Mouse (Mus musculus) lung, embryonic 16.5 days (tissue): ENCODE data around the gene Mmp8. TPM values are rescaled to one million over a fixed set of nuclear protein-coding genes. Genes with fewer than 3 reads are reported as not detected.

Experiments
- ATAC-seq: fragments of 200-750 bp; cut with Nextera tagmentation; 2 replicates; pipeline ENCODE4 v1.8.0; 2017; ENCODE audit warnings: low read depth, mild to moderate bottlenecking, moderate library complexity
- H3K27ac ChIP-seq: fragments of 300-500 bp; sonication (generic); 2 replicates; pipeline ENCODE4 v1.5.1; 2014; ENCODE audit warnings: mild to moderate bottlenecking, control low read depth, low read length
- H3K27me3 ChIP-seq: fragments of 300-500 bp; sonication (generic); 2 replicates; pipeline ENCODE4 v1.6.1; 2014; ENCODE audit warnings: low read depth, low read length, mixed read lengths; ENCODE audit not compliant: control insufficient read depth, insufficient read depth
- H3K36me3 ChIP-seq: fragments of 300-500 bp; sonication (generic); 2 replicates; pipeline ENCODE4 v1.6.1; 2014; ENCODE audit warnings: low read length; ENCODE audit not compliant: control insufficient read depth, insufficient read depth
- H3K4me1 ChIP-seq: fragments of 300-500 bp; sonication (generic); replicated peaks from 2 replicates; pipeline ENCODE4 v1.6.1; 2014; ENCODE audit warnings: low read length, mixed read lengths; ENCODE audit not compliant: control insufficient read depth, insufficient read depth
- H3K4me2 ChIP-seq: fragments of 300-500 bp; sonication (generic); 2 replicates; pipeline ENCODE4 v1.6.1; 2014; ENCODE audit warnings: low read depth, low read length, control low read depth
- H3K4me3 ChIP-seq: fragments of 300-500 bp; sonication (generic); 2 replicates; pipeline ENCODE4 v1.5.1; 2014; ENCODE audit warnings: mild to moderate bottlenecking, low read length, control low read depth
- H3K9ac ChIP-seq: fragments of 300-500 bp; sonication (generic); 2 replicates; pipeline ENCODE4 v1.6.1; 2014; ENCODE audit warnings: low read length, control low read depth
- H3K9me3 ChIP-seq: fragments of 300-500 bp; sonication (generic); 2 replicates; pipeline ENCODE4 v1.6.1; 2016; ENCODE audit warnings: low read length; ENCODE audit not compliant: control insufficient read depth
- WGBS: fragments of 180-500 bp; shearing (Covaris S2); extraction: QIAGEN DNeasy Blood & Tissue Kit; methylation state at CpG from one replicate; pipeline ENCODE4 v1.1.7; 2014; 5-methylcytosine and 5-hydroxymethylcytosine counted together
- polyA plus RNA-seq: library from polyadenylated mRNA; unstranded; fragments of >200 nt; fragmentation: Nextera tagmentation; extraction: Ambion mirVana; gene quantifications from 2 replicates; pipeline ENCODE4 v1.2.1, GENCODE M21; 2015

Gene Mmp8
- polyA plus RNA-seq, 1 experiment from 2014 or later, result 2.0 TPM

DNA sequence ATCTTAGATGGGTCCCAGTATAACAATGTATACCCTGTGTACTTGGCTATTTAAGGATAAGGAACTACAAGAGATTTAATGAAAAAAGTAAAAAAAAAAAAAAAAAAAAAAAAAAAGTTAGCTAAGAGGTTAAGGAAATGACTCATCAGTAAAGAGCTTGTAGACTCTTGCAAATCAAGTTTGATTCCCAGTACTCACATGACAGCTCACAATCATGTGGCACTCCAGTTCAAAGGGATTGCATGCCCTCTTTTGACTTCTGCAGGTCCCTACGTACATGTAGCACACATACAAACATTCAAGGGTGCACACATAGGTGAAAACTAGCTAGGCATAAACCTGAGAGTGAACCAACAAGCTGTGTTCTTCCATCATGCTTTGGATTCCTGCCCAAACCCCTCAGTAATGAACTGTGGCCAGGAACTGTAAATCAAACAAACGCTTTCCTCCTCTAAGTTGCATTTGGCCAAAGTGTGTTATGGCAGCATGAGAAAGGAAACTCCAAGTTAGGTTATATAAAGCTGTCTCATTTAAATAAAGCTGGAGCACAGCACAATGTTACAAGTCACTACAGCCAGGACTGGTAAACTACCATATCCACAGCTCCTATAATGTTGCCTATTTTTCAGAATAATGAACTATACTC is 14.5 kb downstream of the Mmp8 start:
- peak; percentile 35 for ATAC-seq
- H3K9me3 ChIP-seq, result no peaks in the 10 kb centered on the region
- H3K4me3 ChIP-seq, result no peak overlapping the region
- peak overlapping the region; percentile 45; the same call in 1 of the 2 replicates for H3K27ac ChIP-seq
- WGBS, result 34% methylated on average over 2 of the region's 2 CpGs
- H3K9ac ChIP-seq, result no peak overlapping the region
- H3K36me3 ChIP-seq, result no peaks in the 10 kb centered on the region
- H3K4me1 ChIP-seq, result peaks cover 12% of the 10 kb centered on the region
- H3K4me2 ChIP-seq, result no peak overlapping the region
- H3K27me3 ChIP-seq, result no peaks in the 10 kb centered on the region

DNA sequence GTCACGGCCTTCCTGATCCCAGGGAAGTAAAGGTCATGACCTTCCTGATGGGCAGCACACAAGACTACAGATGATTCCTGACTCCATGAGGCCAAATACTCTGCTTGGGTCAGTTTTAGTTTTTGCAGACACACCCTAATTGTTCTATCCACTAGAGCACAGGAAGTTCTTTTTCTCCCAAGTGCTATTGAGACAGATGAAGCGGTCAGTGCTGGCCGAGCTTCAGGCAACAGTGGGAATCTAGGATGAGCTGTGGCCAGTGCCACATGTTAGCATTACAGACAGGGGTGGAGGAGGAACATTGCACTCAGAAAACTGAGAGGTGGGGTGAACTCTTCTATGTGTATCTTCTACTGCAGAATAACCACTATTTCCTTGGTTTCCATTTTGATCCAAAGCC is 17.3 kb downstream of the Mmp8 start:
- Histone ChIP-seq H3K9me3 (no peaks in the 10 kb centered on the region), H3K4me2 (no peak overlapping the region), H3K4me1 (peaks cover 12% of the 10 kb centered on the region), H3K4me3 (no peak overlapping the region), H3K36me3 (no peaks in the 10 kb centered on the region), H3K27me3 (no peaks in the 10 kb centered on the region), H3K27ac (no peak overlapping the region), H3K9ac (no peak overlapping the region)
- no peak for ATAC-seq
- 70% methylated on average over 3 of the region's 3 CpGs for WGBS

DNA sequence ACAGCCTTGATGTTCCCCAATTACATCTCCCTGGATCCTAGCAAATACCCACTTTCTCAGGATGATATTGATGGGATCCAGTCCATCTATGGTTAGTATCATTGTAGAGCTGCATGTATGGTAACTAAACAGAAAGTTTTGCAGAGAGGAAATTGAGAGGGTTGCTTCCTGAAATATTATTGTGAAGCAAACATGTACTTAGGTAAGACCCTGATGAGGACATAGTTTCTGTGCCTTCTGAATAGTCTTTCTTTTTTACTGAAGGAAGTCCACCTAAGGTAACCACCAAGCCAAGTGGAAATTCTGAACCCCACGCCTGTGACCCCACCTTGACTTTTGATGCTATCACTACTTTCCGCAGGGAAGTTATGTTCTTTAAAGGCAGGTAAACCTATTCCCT is 19.1 kb downstream of the Mmp8 start:
- ATAC-seq, result no peak
- Histone ChIP-seq H3K4me2 (no peak overlapping the region), H3K9me3 (no peaks in the 10 kb centered on the region), H3K36me3 (no peaks in the 10 kb centered on the region), H3K27ac (no peak overlapping the region), H3K4me3 (no peak overlapping the region), H3K9ac (no peak overlapping the region), H3K27me3 (no peaks in the 10 kb centered on the region), H3K4me1 (peaks cover 8% of the 10 kb centered on the region)
- 87% methylated on average over 2 of the region's 2 CpGs for whole genome bisulfite sequencing

DNA sequence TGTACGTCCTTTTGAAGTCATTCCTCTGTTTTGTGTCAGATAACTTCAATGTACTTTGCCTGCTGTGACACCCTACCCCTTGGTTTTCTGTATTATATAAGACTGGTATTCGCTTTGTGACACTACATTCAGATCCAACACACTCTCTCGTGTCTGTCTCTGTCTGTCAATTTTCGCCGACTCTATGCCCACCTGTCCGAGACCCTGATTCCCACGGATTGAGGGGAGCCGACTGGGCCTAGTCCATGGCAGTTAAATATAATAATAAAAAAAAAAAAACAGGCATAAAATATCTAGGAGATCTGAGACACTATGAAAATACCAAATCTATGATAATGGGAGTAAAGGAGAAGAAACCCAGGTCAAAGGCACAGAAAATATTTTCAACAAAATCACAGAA is 31.8 kb downstream of the Mmp8 start:
- H3K9ac ChIP-seq, result no peak overlapping the region
- no peaks in the 10 kb centered on the region for H3K9me3 ChIP-seq
- H3K27ac ChIP-seq, result no peak overlapping the region
- no peaks in the 10 kb centered on the region for H3K27me3 ChIP-seq
- no peaks in the 10 kb centered on the region for H3K36me3 ChIP-seq
- 63% methylated on average over 8 of the region's 8 CpGs for WGBS
- no peak overlapping the region for H3K4me2 ChIP-seq
- no peaks in the 10 kb centered on the region for H3K4me1 ChIP-seq
- H3K4me3 ChIP-seq, result no peak overlapping the region
- no peak for ATAC-seq

DNA sequence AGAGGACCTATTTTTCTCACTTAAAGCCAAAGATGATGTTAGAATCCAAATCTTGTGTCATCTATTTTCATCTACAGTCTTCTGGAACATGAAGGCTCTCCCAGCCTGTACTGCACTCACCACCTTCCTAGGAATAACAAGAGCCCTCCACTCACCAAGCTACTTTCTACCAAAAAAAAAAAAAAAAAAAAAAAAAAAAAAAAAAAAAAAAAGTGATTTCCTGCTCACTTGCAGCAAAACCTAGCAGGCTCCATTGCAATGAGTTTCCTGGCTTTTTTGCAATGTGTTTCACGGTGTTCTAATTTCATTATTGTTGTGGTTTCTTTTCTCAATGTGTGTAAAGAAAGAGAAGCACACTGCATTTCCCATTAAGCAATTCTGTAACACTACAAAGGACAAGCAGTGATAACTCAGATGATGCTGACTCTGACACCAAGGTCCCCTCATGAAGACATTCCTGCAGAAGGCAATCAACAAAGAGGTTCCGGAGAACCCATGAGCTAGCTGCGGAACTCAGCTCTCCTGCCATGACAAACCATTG is 35.1 kb downstream of the Mmp8 start:
- WGBS, result 92% methylated on average over 3 of the region's 3 CpGs
- Histone ChIP-seq H3K36me3 (no peaks in the 10 kb centered on the region), H3K9me3 (no peaks in the 10 kb centered on the region), H3K4me3 (no peak overlapping the region), H3K4me1 (no peaks in the 10 kb centered on the region), H3K9ac (no peak overlapping the region), H3K27ac (no peak overlapping the region), H3K4me2 (no peak overlapping the region), H3K27me3 (no peaks in the 10 kb centered on the region)
- no peak for ATAC-seq

DNA sequence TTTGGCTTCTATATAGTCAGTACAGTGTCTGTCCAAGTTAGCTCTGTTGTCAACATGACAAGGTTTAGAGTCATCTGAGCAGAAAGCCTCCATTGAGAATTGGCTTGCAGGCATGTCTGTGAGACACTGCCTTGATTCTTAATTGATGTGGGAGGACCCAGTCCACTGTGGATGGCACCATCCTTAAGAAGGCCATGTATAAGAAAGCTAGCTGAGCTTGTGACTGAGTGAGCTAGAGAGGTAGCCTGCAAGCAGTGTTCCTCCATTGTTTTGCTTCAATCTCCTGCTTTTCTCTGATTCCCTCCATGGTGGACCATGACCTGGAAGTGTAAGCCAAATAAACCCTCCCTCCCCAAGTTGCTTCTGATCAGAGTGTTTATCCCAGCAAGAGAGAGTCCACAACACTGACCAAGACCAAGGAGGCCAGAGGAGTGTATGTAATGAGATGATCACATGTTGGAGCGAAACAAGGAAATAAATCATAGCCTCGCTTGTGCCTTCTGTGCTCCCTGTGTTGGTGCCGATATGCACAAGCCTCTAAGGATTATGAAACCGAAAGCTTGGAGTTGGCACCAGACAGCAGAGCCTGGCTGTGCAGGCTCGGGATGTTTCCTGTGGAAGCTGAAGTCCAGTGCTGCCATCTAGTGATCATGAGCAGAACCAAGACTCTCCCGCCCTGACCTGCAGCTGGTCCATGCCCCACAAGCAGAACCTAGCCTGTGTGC is 36.7 kb downstream of the Mmp8 start:
- Histone ChIP-seq H3K27me3 (no peaks in the 10 kb centered on the region), H3K4me2 (peak overlapping the region; percentile 63), H3K27ac (peak overlapping the region; percentile 43; the same call in 1 of the 2 replicates), H3K4me1 (no peaks in the 10 kb centered on the region), H3K36me3 (no peaks in the 10 kb centered on the region), H3K4me3 (peak overlapping the region; percentile 56), H3K9ac (peak overlapping the region; percentile 74), H3K9me3 (no peaks in the 10 kb centered on the region)
- WGBS, result 2% methylated on average over 6 of the region's 6 CpGs
- ATAC-seq, result peak; percentile 99

DNA sequence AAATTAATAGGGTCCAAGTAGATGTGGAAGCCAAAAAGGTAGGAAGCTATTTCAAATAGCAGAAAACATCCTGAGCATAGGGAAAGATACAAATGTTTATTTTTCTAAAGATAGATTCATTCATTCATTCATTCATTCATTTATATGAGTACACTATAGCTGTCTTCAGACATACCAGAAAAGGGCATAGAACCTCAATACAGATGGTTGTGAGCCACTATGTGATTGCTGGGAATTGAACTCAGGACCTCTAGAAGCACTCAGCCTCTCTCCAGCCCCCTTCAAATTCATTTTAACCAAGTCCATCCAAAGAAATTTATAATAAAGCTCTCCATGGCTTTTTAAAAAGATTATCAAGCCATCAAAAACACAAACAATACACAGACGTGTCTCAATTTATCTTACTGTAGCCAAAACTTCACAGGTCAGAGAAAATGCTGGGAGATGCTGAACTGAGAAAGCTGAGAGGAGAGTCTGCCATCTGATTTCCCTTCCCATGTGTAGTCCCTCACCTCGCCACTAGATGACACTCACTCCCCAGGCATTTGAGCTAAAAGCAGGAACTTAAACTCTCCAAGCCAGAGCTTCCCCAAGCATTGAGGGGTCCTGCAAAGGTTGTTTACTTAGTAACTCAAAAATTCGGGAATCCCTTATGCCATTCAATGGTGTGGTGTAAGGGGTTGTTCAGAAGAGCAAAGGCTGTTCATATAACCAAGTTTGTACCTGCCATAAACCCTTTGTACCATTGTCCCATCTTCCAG is 44.9 kb downstream of the Mmp8 start:
- no peak overlapping the region for H3K4me3 ChIP-seq
- H3K4me2 ChIP-seq, result no peak overlapping the region
- no peaks in the 10 kb centered on the region for H3K27me3 ChIP-seq
- 1% methylated on average over 3 of the region's 3 CpGs for WGBS
- no peaks in the 10 kb centered on the region for H3K36me3 ChIP-seq
- peak; percentile 52; the same call in 1 of the 2 replicates for ATAC-seq
- H3K9me3 ChIP-seq, result no peaks in the 10 kb centered on the region
- no peak overlapping the region for H3K9ac ChIP-seq
- H3K27ac ChIP-seq, result no peak overlapping the region
- H3K4me1 ChIP-seq, result no peaks in the 10 kb centered on the region

DNA sequence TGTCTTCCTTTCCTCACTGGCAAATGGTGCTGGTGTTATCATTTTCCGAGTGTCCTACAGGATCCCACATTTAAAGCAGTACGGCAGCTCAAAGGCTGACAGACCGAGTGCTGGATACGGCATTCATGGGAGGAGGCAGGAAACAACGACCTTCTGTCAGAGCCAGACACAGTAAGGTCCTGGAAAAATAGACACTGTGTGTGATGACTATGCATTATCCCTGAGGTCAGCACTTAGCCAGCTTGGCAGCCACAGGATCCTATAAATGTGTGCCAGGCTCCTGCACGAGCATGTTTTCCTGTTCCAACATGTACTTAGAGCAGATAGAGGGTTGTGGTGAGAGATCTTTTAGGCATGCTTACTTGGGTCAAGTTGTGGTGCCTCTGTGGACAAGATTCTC is 45.7 kb downstream of the Mmp8 start:
- Histone ChIP-seq H3K9me3 (no peaks in the 10 kb centered on the region), H3K9ac (no peak overlapping the region)
- ATAC-seq, result no peak

DNA sequence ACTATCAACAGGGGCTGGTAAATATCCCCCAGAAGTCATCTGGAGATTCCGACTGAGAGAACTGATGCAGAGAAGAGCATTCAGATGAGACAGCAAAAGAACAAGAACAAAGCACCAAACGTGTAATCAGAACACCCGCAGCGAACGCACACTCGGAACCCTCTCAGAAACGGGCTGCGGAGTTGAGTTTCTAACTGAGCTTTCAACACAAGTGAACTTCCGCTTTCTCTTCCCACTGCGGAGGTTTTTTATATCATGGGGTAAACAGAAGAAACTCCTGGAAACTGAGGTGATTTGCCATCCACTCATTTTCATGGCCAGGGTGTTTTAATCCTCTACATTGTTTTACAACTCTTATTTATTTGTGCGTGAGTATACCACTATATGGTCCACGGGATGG is 47.4 kb downstream of the Mmp8 start:
- Histone ChIP-seq H3K4me2 (no peak overlapping the region), H3K9ac (no peak overlapping the region), H3K4me3 (no peak overlapping the region), H3K4me1 (no peaks in the 10 kb centered on the region), H3K27me3 (no peaks in the 10 kb centered on the region), H3K9me3 (0 out of 2 replicates have a peak, but pooled peaks cover 2% of the 10 kb centered on the region), H3K36me3 (no peaks in the 10 kb centered on the region), H3K27ac (no peak overlapping the region)
- WGBS, result 82% methylated on average over 12 of the region's 12 CpGs
- ATAC-seq, result no peak

More for the DNA sequence above, 45.7 kb downstream of the Mmp8 start:
- Histone ChIP-seq H3K4me3 (no peak overlapping the region), H3K27me3 (no peaks in the 10 kb centered on the region), H3K27ac (no peak overlapping the region), H3K4me1 (no peaks in the 10 kb centered on the region), H3K36me3 (no peaks in the 10 kb centered on the region), H3K4me2 (no peak overlapping the region)
- whole genome bisulfite sequencing, result 64% methylated on average over 6 of the region's 6 CpGs
